Mouse (Mus musculus): ENCODE measurements around the gene Rad9b.

GRCm38 (mm10) chr5:122345777-122346176 is 8.3 kb downstream of the Rad9b start:
- TF ChIP-seq CTCF (IDR thresholded peaks at IDR 0.05; ENCODE audit: extremely low read depth, insufficient read depth, low read length) (no peak), POLR2A (IDR thresholded peaks at IDR 0.05; ENCODE audit: extremely low read depth, insufficient read depth, low read length) (no peak)
